Mouse (Mus musculus) liver, embryonic 14.5 days (tissue): Measurements from ENCODE around the gene Onecut1.

Experiments used
- CTCF ChIP-seq: IDR thresholded peaks from 2 replicates; pipeline ENCODE4 v1.5.1; 2016; ENCODE audit warnings: antibody characterized with exemption, low read depth, control low read depth
- EP300 ChIP-seq: IDR thresholded peaks from 2 replicates; pipeline ENCODE4 v1.6.1; 2016; ENCODE audit warnings: antibody characterized with exemption, low read depth

- TF ChIP-seq CTCF (no peak), EP300 (no peak)
Measured at GRCm38 (mm10) chr9:74862096-74862780, 517 bp downstream of the Onecut1 start.
